Mouse (Mus musculus) ES-Bruce4 (cell line): ENCODE results near the gene Mep1a.

Experiments
- CTCF ChIP-seq: IDR thresholded peaks from one replicate; pipeline ENCODE4 v1.8.1; 2011; ENCODE audit warnings: low read depth, low read length
- POLR2A ChIP-seq: IDR thresholded peaks from one replicate; pipeline ENCODE4 v1.8.1; 2011; ENCODE audit warnings: low read length; ENCODE audit not compliant: insufficient read depth

DNA sequence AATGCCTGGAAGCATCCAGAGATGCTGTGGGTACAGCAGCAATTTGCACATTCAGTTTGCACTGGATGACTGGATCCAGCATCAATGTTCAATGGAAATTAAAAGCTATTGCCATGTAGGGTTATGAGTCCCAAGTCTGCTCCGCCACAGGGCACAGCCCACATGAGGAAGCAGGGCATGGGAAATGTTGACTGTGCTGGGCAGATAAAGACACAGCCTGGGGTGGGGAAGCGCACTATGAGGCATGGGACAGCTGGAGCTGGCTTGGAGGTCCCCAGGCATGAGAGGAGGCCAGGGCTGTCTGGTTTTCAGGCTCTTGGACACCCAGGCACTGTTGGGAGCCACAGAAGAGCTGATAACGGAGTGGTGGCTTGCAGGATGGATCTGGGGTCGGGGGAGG, 41.4 kb upstream of the Mep1a start:
- no peak for TF ChIP-seq CTCF
- no peak for TF ChIP-seq POLR2A
